Mouse (Mus musculus) R1 (cell line): ENCODE data around the gene Popdc2.

Source experiments
- DNase-seq: peaks from one replicate; pipeline ENCODE4 v3.0.0-alpha.2; 2018; ENCODE audit warnings: low read depth, low spot score

The Popdc2 gene

GRCm38 (mm10) chr16:38361933-38362332, at the start of gene Popdc2:
Popdc2 (plus strand) TSS chr16:38362209.
- DNase-seq: peak; percentile 20

- no peak for DNase-seq
Observed at GRCm38 (mm10) chr16:38318492-38318891, 43.5 kb upstream of the Popdc2 start.

GRCm38 (mm10) chr16:38319087-38319486, 42.9 kb upstream of the Popdc2 start:
- DNase-seq: no peak

GRCm38 (mm10) chr16:38321452-38321935, 40.5 kb upstream of the Popdc2 start:
- DNase-seq: peak; percentile 91

GRCm38 (mm10) chr16:38324311-38324710, 37.7 kb upstream of the Popdc2 start:
- peak; percentile 78 for DNase-seq

- no peak for DNase-seq
Observed at GRCm38 (mm10) chr16:38326778-38327397, 35.1 kb upstream of the Popdc2 start.

GRCm38 (mm10) chr16:38329340-38329739, 32.7 kb upstream of the Popdc2 start:
- DNase-seq: peak; percentile 28

- no peak for DNase-seq
Observed at GRCm38 (mm10) chr16:38334431-38334830, 27.6 kb upstream of the Popdc2 start.

- peak; percentile 29 for DNase-seq
Observed at GRCm38 (mm10) chr16:38338077-38338476, 23.9 kb upstream of the Popdc2 start.

GRCm38 (mm10) chr16:38341396-38342324, 20.3 kb upstream of the Popdc2 start, which contains the start of gene Maats1:
Maats1 (minus strand) TSS chr16:38342143.
- DNase-seq: peak; percentile 94

GRCm38 (mm10) chr16:38344941-38345725, 16.9 kb upstream of the Popdc2 start:
- DNase-seq: peak; percentile 81

- peak; percentile 98 for DNase-seq
Observed at GRCm38 (mm10) chr16:38346529-38347325, 15.3 kb upstream of the Popdc2 start, which contains the start of the genes Cox17 and Gm21987. Cox17 (plus strand) TSS chr16:38346991. Gm21987 (plus strand) TSS chr16:38347040.

- no peak for DNase-seq
Observed at GRCm38 (mm10) chr16:38347588-38347987, 14.4 kb upstream of the Popdc2 start.

- peak; percentile 16 for DNase-seq
Observed at GRCm38 (mm10) chr16:38348217-38348761, 13.7 kb upstream of the Popdc2 start.

GRCm38 (mm10) chr16:38349881-38350280, 12.1 kb upstream of the Popdc2 start:
- DNase-seq: no peak

GRCm38 (mm10) chr16:38350361-38350855, 11.6 kb upstream of the Popdc2 start:
- no peak for DNase-seq

GRCm38 (mm10) chr16:38350939-38351338, 11.1 kb upstream of the Popdc2 start:
- no peak for DNase-seq

- DNase-seq: no peak
Observed at GRCm38 (mm10) chr16:38352031-38352430, 10.0 kb upstream of the Popdc2 start.

- no peak for DNase-seq
Observed at GRCm38 (mm10) chr16:38352851-38353250, 9.2 kb upstream of the Popdc2 start.

- no peak for DNase-seq
Observed at GRCm38 (mm10) chr16:38353642-38354041, 8.4 kb upstream of the Popdc2 start.
